Mouse (Mus musculus): ENCODE results near the gene Ak3.

The Ak3 gene

GRCm38 (mm10) chr19:29047334-29048170, at the start of gene Ak3:
Ak3 (minus strand) TSS chr19:29047961.
- DNase-seq (ENCODE audit: low read depth, low spot score) = no peak

GRCm38 (mm10) chr19:29092194-29092593, 44.4 kb upstream of the Ak3 start:
- DNase-seq (ENCODE audit: low read depth, low spot score) = no peak

GRCm38 (mm10) chr19:29088628-29089027, 40.9 kb upstream of the Ak3 start:
- no peak for DNase-seq (ENCODE audit: low read depth, low spot score)

GRCm38 (mm10) chr19:29074802-29075201, 27.0 kb upstream of the Ak3 start:
- no peak for DNase-seq (ENCODE audit: low read depth, low spot score)

- DNase-seq (ENCODE audit: low read depth, low spot score) = no peak
Observed at GRCm38 (mm10) chr19:29069195-29069594, 21.4 kb upstream of the Ak3 start.

- DNase-seq (ENCODE audit: low read depth, low spot score) = no peak
Observed at GRCm38 (mm10) chr19:29066981-29067471, 19.3 kb upstream of the Ak3 start.

GRCm38 (mm10) chr19:29064451-29065102, 16.8 kb upstream of the Ak3 start:
- DNase-seq (ENCODE audit: low read depth, low spot score) = no peak

GRCm38 (mm10) chr19:29063577-29064363, 16.0 kb upstream of the Ak3 start:
- DNase-seq (ENCODE audit: low read depth, low spot score) = peak; percentile 77

GRCm38 (mm10) chr19:29063009-29063408, 15.2 kb upstream of the Ak3 start:
- DNase-seq (ENCODE audit: low read depth, low spot score) = no peak

GRCm38 (mm10) chr19:29060299-29060698, 12.5 kb upstream of the Ak3 start:
- no peak for DNase-seq (ENCODE audit: low read depth, low spot score)

GRCm38 (mm10) chr19:29059688-29060087, 11.9 kb upstream of the Ak3 start:
- DNase-seq (ENCODE audit: low read depth, low spot score) = no peak

GRCm38 (mm10) chr19:29058741-29059140, 11.0 kb upstream of the Ak3 start:
- DNase-seq (ENCODE audit: low read depth, low spot score) = no peak

- no peak for DNase-seq (ENCODE audit: low read depth, low spot score)
Observed at GRCm38 (mm10) chr19:29055469-29055868, 7.7 kb upstream of the Ak3 start.

- DNase-seq (ENCODE audit: low read depth, low spot score) = no peak
Observed at GRCm38 (mm10) chr19:29054594-29054993, 6.8 kb upstream of the Ak3 start.

- no peak for DNase-seq (ENCODE audit: low read depth, low spot score)
Observed at GRCm38 (mm10) chr19:29052786-29053185, 5.0 kb upstream of the Ak3 start.

- no peak for DNase-seq (ENCODE audit: low read depth, low spot score)
Observed at GRCm38 (mm10) chr19:29050186-29050980, 2.6 kb upstream of the Ak3 start.

GRCm38 (mm10) chr19:29049401-29050075, 1.8 kb upstream of the Ak3 start:
- DNase-seq (ENCODE audit: low read depth, low spot score) = no peak

GRCm38 (mm10) chr19:29046961-29047333, 814 bp downstream of the Ak3 start:
- no peak for DNase-seq (ENCODE audit: low read depth, low spot score)

- no peak for DNase-seq (ENCODE audit: low read depth, low spot score)
Observed at GRCm38 (mm10) chr19:29045956-29046650, 1.7 kb downstream of the Ak3 start.

- DNase-seq (ENCODE audit: low read depth, low spot score) = no peak
Observed at GRCm38 (mm10) chr19:29045369-29045768, 2.4 kb downstream of the Ak3 start.

Measured in embryo, embryonic 11.5 days (tissue).